Mouse (Mus musculus) liver, embryonic 12.5 days (tissue): ENCODE measurements around the gene Yod1. TPM values are rescaled to one million over a fixed set of nuclear protein-coding genes. Genes with fewer than 3 reads are reported as not detected.

Experiments
- ATAC-seq: fragments of 200-750 bp; cut with Nextera tagmentation; 2 replicates; pipeline ENCODE4 v1.8.0; 2017; ENCODE audit warnings: moderate number of reproducible peaks, mild to moderate bottlenecking, moderate library complexity
- H3K27ac ChIP-seq: fragments of 300-500 bp; sonication (generic); 2 replicates; pipeline ENCODE4 v1.5.1; 2016; ENCODE audit warnings: mild to moderate bottlenecking
- H3K27me3 ChIP-seq: fragments of 300-500 bp; sonication (generic); replicated peaks from 2 replicates; pipeline ENCODE4 v1.6.1; 2016; ENCODE audit warnings: mild to moderate bottlenecking, moderate library complexity
- H3K36me3 ChIP-seq: fragments of 300-500 bp; sonication (generic); 2 replicates; pipeline ENCODE4 v1.6.1; 2016; ENCODE audit warnings: mild to moderate bottlenecking, moderate library complexity
- H3K4me1 ChIP-seq: fragments of 300-500 bp; sonication (generic); 2 replicates; pipeline ENCODE4 v1.6.1; 2016
- H3K4me2 ChIP-seq: fragments of 300-500 bp; sonication (generic); 2 replicates; pipeline ENCODE4 v1.6.1; 2016; ENCODE audit warnings: mild to moderate bottlenecking, moderate library complexity
- H3K4me3 ChIP-seq: fragments of 300-500 bp; sonication (generic); 2 replicates; pipeline ENCODE4 v1.5.1; 2016; ENCODE audit warnings: mild to moderate bottlenecking, moderate library complexity
- H3K9ac ChIP-seq: fragments of 300-500 bp; sonication (generic); 2 replicates; pipeline ENCODE4 v1.6.1; 2016; ENCODE audit warnings: mild to moderate bottlenecking, moderate library complexity
- H3K9me3 ChIP-seq: fragments of 300-500 bp; sonication (generic); replicated peaks from 2 replicates; pipeline ENCODE4 v1.6.1; 2016; ENCODE audit warnings: mild to moderate bottlenecking, moderate library complexity
- WGBS: fragments of 180-500 bp; shearing (Covaris S2); methylation state at CpG from one replicate; pipeline ENCODE4 v1.1.7; 2016; ENCODE audit not compliant: insufficient replicate concordance; 5-methylcytosine and 5-hydroxymethylcytosine counted together
- polyA plus RNA-seq: library from polyadenylated mRNA; unstranded; fragments of >200 nt; fragmentation: Nextera tagmentation; extraction: Ambion mirVana; gene quantifications from 2 replicates; pipeline ENCODE4 v1.2.1, GENCODE M21; 2016

The Yod1 gene
- polyA plus RNA-seq: 49.3 and 49.7 TPM in 2 replicates

DNA sequence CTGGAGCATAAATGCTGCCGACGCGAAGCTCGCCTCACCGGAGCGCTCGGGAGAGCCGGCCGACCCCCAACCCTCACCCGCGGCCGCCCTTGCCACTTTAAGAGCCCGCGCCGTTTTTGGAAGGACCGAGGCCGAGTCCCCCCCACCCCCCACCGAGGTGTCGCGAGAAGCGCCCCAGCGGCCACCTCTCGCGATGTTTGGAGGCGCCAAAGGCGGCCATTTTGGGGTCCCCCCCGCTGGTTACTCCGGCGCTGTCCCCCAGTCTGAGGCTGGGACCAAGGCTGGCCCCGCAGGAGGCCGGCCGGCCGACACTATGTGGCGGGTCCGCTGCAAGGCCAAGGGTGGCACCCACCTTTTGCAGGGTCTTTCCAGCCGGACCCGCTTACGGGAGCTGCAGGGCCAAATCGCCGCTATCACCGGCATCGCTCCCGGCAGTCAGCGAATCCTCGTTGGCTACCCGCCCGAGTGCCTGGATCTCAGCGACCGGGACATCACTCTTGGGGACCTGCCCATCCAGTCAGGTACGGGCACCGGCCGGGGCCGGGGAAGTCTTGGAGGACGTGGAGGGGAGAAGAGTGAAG is at the start of gene Yod1:
TSS of gene Yod1 (plus strand) at position 37 of the 581 bp plus-strand sequence.
- peak; percentile 67 for ATAC-seq
- Histone ChIP-seq H3K27ac (peak within 1 kb of the TSS; percentile 92), H3K36me3 (peaks cover 36% of the 10 kb centered on the region), H3K4me1 (peaks cover 51% of the 10 kb centered on the region), H3K4me3 (peak within 1 kb of the TSS; percentile 84), H3K9me3 (no peaks in the 10 kb centered on the region), H3K27me3 (no peaks in the 10 kb centered on the region), H3K9ac (peak within 1 kb of the TSS; percentile 95), H3K4me2 (peak within 1 kb of the TSS; percentile 86)
- WGBS: 1% methylated on average over 54 of the region's 54 CpGs

DNA sequence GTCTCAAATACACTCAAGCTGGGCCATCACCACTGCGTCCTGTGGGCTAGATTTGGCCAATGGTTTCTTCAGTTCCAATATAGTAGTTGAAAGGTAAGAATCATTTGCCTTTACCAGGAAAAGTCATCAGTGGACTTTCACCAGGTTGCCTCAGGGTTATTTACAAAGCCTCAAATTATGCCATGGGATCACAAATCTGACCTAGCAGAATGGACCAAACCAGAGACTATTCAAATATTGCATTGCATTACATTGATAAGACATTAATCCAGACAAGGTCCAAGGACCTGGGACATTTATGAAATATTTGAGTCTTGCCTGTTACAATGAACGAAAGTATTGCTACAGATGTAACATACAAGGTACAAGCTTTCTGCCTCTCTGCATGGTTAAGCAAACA is 38.6 kb upstream of the Yod1 start:
- Histone ChIP-seq H3K9ac (no peak overlapping the region), H3K9me3 (no peaks in the 10 kb centered on the region), H3K4me3 (no peak overlapping the region), H3K27me3 (no peaks in the 10 kb centered on the region), H3K4me1 (no peaks in the 10 kb centered on the region), H3K27ac (no peak overlapping the region), H3K36me3 (no peaks in the 10 kb centered on the region), H3K4me2 (no peak overlapping the region)
- 60% methylated on average over 2 of the region's 2 CpGs for WGBS
- no peak for ATAC-seq

DNA sequence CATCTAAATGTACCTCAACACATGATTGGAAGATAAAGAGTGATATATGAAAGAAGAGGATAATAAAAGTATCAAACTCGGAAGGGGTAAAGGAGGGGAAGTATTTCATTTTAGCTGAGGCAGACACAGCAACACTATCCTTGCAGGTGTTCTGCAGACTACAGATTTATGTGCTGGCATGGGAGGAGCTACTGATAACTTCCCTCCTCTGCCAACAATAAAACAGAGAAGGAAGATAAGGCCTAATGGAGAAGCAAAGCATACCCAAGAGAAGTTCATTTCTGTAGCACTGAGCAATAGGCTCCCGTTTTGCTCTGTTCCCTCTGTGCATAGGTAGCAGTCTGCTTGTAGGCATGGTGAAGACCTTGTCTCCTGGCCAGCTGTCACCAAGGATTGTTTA is 36.1 kb upstream of the Yod1 start:
- Histone ChIP-seq H3K27me3 (no peaks in the 10 kb centered on the region), H3K27ac (no peak overlapping the region), H3K4me2 (no peak overlapping the region), H3K36me3 (no peaks in the 10 kb centered on the region), H3K4me3 (no peak overlapping the region), H3K9me3 (no peaks in the 10 kb centered on the region), H3K9ac (no peak overlapping the region), H3K4me1 (no peaks in the 10 kb centered on the region)
- ATAC-seq: no peak
- 42% methylated on average over 2 of the region's 2 CpGs for whole genome bisulfite sequencing

DNA sequence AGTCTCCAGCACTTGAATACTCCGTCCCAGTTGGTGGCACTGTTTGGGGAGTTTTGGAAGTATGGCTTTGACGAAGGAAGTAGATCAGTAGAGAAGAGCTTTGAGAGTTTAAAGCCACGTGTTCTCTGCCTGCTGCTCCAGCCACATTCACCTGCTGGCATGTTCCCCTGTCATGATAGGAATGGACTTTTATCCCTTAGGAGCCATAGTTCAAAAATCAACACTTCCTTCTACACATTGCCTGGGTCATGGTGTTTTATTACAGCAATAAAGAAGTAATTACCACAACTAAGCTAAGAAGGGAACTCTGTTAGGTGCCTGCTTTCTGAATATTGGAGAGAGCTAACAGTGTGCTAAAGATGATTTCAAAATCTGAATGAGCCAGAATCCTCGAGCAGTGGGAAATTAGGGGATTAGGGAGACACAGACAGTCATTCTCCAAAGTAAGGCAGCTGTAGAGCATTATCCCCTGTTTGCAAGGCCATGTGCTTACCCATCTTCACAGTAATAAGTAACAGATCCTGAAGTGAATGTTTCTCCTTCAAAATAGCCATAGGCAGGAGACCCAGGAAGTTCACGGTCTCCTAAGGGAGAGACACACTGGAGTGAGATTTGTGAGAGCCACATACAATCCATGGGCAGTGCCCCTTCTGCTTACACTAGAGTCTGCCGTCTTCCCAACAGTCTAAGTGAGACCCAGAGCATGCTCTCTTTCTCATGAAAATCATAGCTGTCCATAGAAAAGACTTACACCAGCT is 35.3 kb upstream of the Yod1 start:
- 60% methylated on average over 6 of the region's 6 CpGs for WGBS
- H3K27ac ChIP-seq: no peak overlapping the region
- H3K27me3 ChIP-seq: no peaks in the 10 kb centered on the region
- H3K4me2 ChIP-seq: no peak overlapping the region
- no peaks in the 10 kb centered on the region for H3K9me3 ChIP-seq
- ATAC-seq: no peak
- no peak overlapping the region for H3K4me3 ChIP-seq
- H3K9ac ChIP-seq: no peak overlapping the region
- no peaks in the 10 kb centered on the region for H3K4me1 ChIP-seq
- H3K36me3 ChIP-seq: no peaks in the 10 kb centered on the region

DNA sequence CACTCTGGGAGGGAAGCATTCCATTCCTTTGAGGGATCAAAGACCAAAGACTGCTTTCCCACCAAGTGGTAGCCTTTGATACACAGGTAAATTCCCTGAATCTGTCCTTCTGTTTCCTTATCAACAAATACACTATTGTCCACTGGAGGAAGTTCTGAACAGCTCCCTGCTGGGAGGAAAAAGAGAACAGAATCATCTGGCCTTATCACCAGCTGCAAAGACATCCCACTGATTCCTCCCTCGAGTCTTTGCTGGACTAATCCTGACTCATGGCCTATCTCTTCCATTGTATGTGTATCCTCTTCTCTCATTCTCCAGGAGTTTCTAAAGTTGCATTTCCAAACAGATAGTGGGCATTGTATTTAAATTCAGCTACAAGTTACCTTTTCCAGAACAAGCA is 33.2 kb upstream of the Yod1 start:
- no peak for ATAC-seq
- 3% methylated on average over 1 of the region's 1 CpGs for WGBS

DNA sequence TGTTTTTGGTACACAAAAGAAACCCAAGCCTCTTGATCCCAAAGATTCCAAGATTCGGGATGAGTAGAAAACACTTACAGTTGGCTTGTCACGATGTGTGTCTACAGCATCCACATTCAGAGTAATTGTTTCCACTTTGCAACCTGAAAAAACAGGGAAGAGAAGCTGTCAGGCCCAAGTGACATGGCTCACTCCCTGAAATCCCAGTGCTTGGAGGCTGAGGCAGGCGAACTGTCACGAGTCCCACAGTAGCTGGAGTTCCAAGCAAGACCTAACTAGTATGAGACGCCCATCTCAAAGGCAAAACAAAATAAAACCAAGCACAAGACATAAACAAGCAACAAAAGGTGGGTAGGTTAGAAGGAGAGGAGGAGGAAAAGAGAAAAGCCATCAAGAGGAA is 18.5 kb upstream of the Yod1 start:
- no peak overlapping the region for H3K27ac ChIP-seq
- H3K36me3 ChIP-seq: peaks cover 86% of the 10 kb centered on the region
- no peak for ATAC-seq
- no peak overlapping the region for H3K9ac ChIP-seq
- no peak overlapping the region for H3K4me3 ChIP-seq
- 83% methylated on average over 5 of the region's 5 CpGs for WGBS
- no peaks in the 10 kb centered on the region for H3K27me3 ChIP-seq
- H3K4me2 ChIP-seq: no peak overlapping the region
- H3K9me3 ChIP-seq: no peaks in the 10 kb centered on the region
- H3K4me1 ChIP-seq: no peaks in the 10 kb centered on the region

More for the DNA sequence above, 33.2 kb upstream of the Yod1 start:
- no peak overlapping the region for H3K27ac ChIP-seq
- no peak overlapping the region for H3K9ac ChIP-seq
- no peak overlapping the region for H3K4me3 ChIP-seq
- H3K4me1 ChIP-seq: no peaks in the 10 kb centered on the region
- no peaks in the 10 kb centered on the region for H3K27me3 ChIP-seq
- H3K4me2 ChIP-seq: no peak overlapping the region
- H3K9me3 ChIP-seq: no peaks in the 10 kb centered on the region
- peaks cover 6% of the 10 kb centered on the region; the same call in 1 of the 2 replicates for H3K36me3 ChIP-seq

DNA sequence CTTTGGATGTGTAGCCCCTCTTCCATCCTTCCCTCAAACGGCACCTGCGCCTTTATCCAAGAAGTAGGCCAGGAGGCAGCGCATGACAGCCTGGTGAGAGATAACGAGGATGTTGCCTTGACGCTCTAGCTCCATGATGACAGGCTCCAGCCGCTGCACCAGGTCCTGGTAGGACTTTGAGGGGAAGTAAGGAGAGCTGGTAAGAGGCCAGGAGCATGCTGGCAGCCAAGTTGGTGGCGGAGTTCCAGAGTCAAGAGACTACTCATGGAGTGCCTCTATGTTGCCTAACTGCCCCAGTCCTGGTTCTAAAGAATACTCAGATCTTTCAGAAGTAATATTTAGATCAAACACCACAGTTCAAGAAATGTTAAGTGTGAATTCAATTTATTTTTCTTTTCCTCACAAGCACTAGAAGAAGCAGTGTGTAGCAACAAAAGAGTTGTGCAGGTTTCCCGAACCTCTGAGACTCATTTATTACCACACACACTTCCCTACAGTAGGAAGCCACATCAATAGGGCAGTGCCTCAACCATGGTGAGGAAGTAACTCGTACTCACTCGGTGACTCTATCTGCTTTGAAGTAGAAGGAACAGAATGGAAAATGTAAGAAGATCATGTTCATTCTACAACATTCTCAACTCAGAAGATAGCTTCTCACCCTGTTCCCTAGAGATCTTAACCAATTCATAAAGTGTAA is 17.0 kb upstream of the Yod1 start:
- no peak overlapping the region for H3K27ac ChIP-seq
- H3K27me3 ChIP-seq: no peaks in the 10 kb centered on the region
- ATAC-seq: no peak
- no peak overlapping the region for H3K4me2 ChIP-seq
- 90% methylated on average over 10 of the region's 10 CpGs for WGBS
- H3K4me1 ChIP-seq: peaks cover 9% of the 10 kb centered on the region; the same call in 1 of the 2 replicates
- H3K9ac ChIP-seq: no peak overlapping the region
- H3K36me3 ChIP-seq: peaks cover 94% of the 10 kb centered on the region
- H3K9me3 ChIP-seq: no peaks in the 10 kb centered on the region
- no peak overlapping the region for H3K4me3 ChIP-seq

DNA sequence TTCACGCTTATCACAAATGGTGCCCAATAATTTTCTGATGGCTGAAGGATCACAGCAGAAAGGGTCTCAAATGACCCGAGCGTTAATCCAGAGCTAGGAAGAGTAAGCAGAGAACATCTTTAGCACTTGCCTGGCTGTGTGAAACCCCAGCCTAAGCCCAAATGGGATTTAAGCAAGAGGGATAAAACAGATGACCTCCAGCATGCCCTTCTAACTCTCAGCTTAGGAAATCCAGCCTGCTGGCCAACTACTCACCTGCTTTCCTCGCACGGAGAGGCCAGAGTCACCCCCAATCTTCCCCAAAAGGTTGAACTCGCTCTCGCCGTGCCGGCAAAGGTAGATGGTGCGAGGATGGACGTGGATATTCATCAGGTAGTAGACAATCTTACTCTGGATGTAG is 15.2 kb upstream of the Yod1 start:
- WGBS: 89% methylated on average over 11 of the region's 11 CpGs
- no peaks in the 10 kb centered on the region for H3K27me3 ChIP-seq
- no peak for ATAC-seq
- H3K9me3 ChIP-seq: no peaks in the 10 kb centered on the region
- H3K4me2 ChIP-seq: no peak overlapping the region
- no peak overlapping the region for H3K9ac ChIP-seq
- H3K27ac ChIP-seq: no peak overlapping the region
- peaks cover 9% of the 10 kb centered on the region; the same call in 1 of the 2 replicates for H3K4me1 ChIP-seq
- peaks cover 96% of the 10 kb centered on the region for H3K36me3 ChIP-seq
- H3K4me3 ChIP-seq: no peak overlapping the region

DNA sequence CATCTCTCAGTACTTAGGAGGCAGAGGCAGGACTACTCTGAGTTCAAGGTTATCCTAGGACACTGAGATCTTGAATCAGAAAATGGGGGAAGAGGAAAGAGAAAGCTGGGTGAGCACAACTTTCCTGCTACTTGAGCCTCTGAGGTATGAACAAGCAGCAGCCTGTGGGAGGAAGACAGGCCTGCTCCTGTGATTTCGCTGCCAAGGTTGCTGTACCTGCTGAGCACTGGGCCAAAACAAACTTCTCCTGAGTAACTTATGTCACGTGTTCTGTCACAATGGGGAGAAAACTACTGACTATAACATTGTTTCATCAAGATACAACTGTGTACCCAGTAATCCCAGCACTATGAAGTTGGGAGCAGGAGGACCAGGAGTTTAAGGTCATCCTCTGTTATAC is 13.5 kb upstream of the Yod1 start:
- Histone ChIP-seq H3K9ac (no peak overlapping the region), H3K36me3 (peaks cover 96% of the 10 kb centered on the region), H3K9me3 (no peaks in the 10 kb centered on the region), H3K4me3 (no peak overlapping the region), H3K4me2 (no peak overlapping the region), H3K27ac (no peak overlapping the region), H3K27me3 (no peaks in the 10 kb centered on the region), H3K4me1 (peaks cover 9% of the 10 kb centered on the region; the same call in 1 of the 2 replicates)
- 69% methylated on average over 2 of the region's 2 CpGs for whole genome bisulfite sequencing
- no peak for ATAC-seq

DNA sequence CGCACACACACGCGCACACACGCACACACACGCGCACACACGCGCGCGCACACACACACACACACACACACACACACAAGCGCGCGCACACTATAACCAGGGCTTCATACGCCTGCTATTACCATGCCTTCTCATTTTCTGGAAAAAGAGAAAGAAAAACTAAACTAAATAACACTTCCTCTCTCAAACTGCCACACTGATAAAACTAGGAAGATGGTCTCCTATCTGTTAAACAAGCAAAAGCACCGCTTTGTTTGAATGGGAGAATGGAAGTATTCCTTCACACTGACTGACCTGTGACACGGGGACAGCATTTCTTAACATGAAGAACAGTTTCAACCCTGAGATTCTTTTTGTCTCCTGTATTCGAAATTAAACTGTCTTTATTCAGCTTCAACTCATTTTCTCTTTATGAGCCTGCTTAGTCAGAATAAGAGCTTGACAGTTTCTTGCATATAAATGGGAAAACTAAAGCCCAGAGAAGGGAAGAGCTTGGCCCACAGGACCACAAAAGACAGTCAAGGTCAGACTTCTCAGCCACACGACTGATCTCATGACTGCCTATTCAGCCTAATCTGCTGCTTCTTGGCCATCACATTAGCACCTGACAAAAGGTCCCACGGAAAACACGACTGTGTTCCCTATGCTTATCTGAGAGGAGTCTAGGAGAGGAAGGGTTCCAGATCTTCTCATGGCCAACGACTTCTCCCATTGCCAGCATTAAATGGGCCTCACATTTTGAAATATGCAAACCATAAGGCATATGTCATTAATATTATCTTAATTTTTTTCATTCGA is 6.6 kb upstream of the Yod1 start:
- WGBS: 84% methylated on average over 22 of the region's 22 CpGs
- H3K9me3 ChIP-seq: no peaks in the 10 kb centered on the region
- no peak overlapping the region for H3K4me3 ChIP-seq
- ATAC-seq: no peak
- H3K9ac ChIP-seq: no peak overlapping the region
- no peak overlapping the region for H3K4me2 ChIP-seq
- no peaks in the 10 kb centered on the region for H3K27me3 ChIP-seq
- H3K36me3 ChIP-seq: peaks cover 77% of the 10 kb centered on the region
- peak overlapping the region; percentile 43; the same call in 1 of the 2 replicates for H3K27ac ChIP-seq
- peaks cover 28% of the 10 kb centered on the region for H3K4me1 ChIP-seq

DNA sequence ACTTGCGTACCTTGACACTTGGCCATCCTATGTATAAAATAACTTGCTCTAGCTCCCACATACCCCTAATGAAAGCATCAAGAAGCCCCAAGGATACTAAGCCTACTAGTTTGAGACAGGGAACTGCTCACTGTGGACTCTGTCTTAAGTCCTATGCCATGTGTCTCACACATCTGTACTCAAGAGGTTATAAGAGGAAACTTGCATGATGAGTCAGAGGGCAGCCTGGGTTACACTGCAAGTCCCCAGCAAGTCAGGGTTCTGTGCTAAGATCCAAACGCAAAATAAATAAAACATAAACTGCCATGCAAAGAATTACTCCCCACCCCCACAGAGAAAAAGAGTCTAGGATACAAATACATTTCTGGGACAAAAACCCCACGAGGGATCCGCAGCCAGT is 3.1 kb upstream of the Yod1 start:
- Histone ChIP-seq H3K27ac (no peak overlapping the region), H3K36me3 (peaks cover 48% of the 10 kb centered on the region), H3K4me2 (peak overlapping the region; percentile 86), H3K9me3 (no peaks in the 10 kb centered on the region), H3K4me1 (peaks cover 37% of the 10 kb centered on the region), H3K9ac (no peak overlapping the region), H3K4me3 (no peak overlapping the region), H3K27me3 (no peaks in the 10 kb centered on the region)
- no peak for ATAC-seq
- 79% methylated on average over 4 of the region's 4 CpGs for WGBS
